Mouse (Mus musculus) liver, adult 2 months (tissue): ENCODE results near the gene Wwc2.

Source experiments
- CTCF ChIP-seq: fragments of 200-500 bp; IDR thresholded peaks from 2 replicates; pipeline ENCODE4 v1.5.1; 2011; ENCODE audit warnings: low read depth, low read length, control low read depth
- POLR2A ChIP-seq: fragments of 200-500 bp; IDR thresholded peaks from 2 replicates; pipeline ENCODE4 v1.6.1; 2011; ENCODE audit warnings: low read length, control low read depth; ENCODE audit not compliant: insufficient read depth; ENCODE audit errors: extremely low read depth

DNA sequence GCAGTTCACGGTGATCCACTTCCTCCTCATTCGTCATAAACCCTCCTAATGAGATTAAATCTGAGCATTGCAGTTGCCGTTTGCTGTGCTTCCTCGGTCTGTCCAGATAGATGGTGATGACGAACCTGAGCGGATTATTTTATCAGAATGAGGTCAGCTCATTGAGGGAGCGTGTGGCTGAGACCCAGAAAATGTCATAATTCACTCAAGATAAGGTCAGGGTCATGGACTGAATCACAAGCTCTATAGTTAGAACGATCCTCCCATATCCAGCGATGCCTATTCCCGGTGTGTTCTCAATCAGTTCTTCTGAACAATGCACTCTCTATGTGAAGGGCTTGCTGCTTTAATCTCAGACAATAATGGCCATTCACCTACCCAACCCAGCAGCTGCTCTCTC lies 203.0 kb downstream of the Wwc2 start:
- no peak for TF ChIP-seq CTCF
- TF ChIP-seq POLR2A, result no peak
